Mouse (Mus musculus) embryonic facial prominence, embryonic 11.5 days (tissue): ENCODE data around the gene Ptpn14. TPM values are rescaled to one million over a fixed set of nuclear protein-coding genes. Genes with fewer than 3 reads are reported as not detected.

Experiments
- ATAC-seq: fragments of 200-750 bp; cut with Nextera tagmentation; replicated peaks from 2 replicates; pipeline ENCODE4 v1.8.0; 2017; ENCODE audit warnings: low read depth; ENCODE audit not compliant: insufficient number of reproducible peaks, low FRiP score, low TSS enrichment
- DNase-seq: peaks from one replicate; pipeline ENCODE4 v3.0.0-alpha.2; 2015; ENCODE audit warnings: low spot score
- H3K27ac ChIP-seq: fragments of 300-500 bp; sonication (generic); replicated peaks from 2 replicates; pipeline ENCODE4 v1.5.1; 2014; ENCODE audit warnings: mild to moderate bottlenecking, low read depth, low read length, control low read depth
- H3K27me3 ChIP-seq: fragments of 300-500 bp; sonication (generic); 2 replicates; pipeline ENCODE4 v1.6.1; 2014; ENCODE audit warnings: mild to moderate bottlenecking, low read length, moderate library complexity, mixed read lengths; ENCODE audit not compliant: control insufficient read depth, insufficient read depth
- H3K36me3 ChIP-seq: fragments of 300-500 bp; sonication (generic); replicated peaks from 2 replicates; pipeline ENCODE4 v1.6.1; 2014; ENCODE audit warnings: low read depth, mild to moderate bottlenecking, low read length, moderate library complexity, mixed read lengths; ENCODE audit not compliant: control insufficient read depth, insufficient read depth
- H3K4me1 ChIP-seq: fragments of 300-500 bp; sonication (generic); 2 replicates; pipeline ENCODE4 v1.6.1; 2014; ENCODE audit warnings: low read length, mixed read lengths; ENCODE audit not compliant: control insufficient read depth, insufficient read depth
- H3K4me2 ChIP-seq: fragments of 300-500 bp; sonication (generic); 2 replicates; pipeline ENCODE4 v1.6.1; 2014; ENCODE audit warnings: low read depth, mild to moderate bottlenecking, control low read depth, low read length, moderate library complexity
- H3K4me3 ChIP-seq: fragments of 300-500 bp; sonication (generic); 2 replicates; pipeline ENCODE4 v1.5.1; 2014; ENCODE audit warnings: low read depth, low read length, control low read depth
- H3K9ac ChIP-seq: fragments of 300-500 bp; sonication (generic); replicated peaks from 2 replicates; pipeline ENCODE4 v1.6.1; 2014; ENCODE audit warnings: mild to moderate bottlenecking, control low read depth, low read length
- H3K9me3 ChIP-seq: fragments of 300-500 bp; sonication (generic); replicated peaks from 2 replicates; pipeline ENCODE4 v1.6.1; 2016; ENCODE audit warnings: mild to moderate bottlenecking, low read length, inconsistent platforms, mixed read lengths; ENCODE audit not compliant: control insufficient read depth
- WGBS: fragments of 180-500 bp; shearing (Covaris S2); extraction: QIAGEN DNeasy Blood & Tissue Kit; methylation state at CpG from one replicate; pipeline ENCODE4 v1.1.7; 2014; 5-methylcytosine and 5-hydroxymethylcytosine counted together
- polyA plus RNA-seq: library from polyadenylated mRNA; unstranded; fragments of >200 nt; fragmentation: Nextera tagmentation; extraction: Ambion mirVana; gene quantifications from 2 replicates; pipeline ENCODE4 v1.2.1, GENCODE M21; 2014

Gene Ptpn14
- polyA plus RNA-seq, 1 experiment from 2014 or later = 8.0 TPM

DNA sequence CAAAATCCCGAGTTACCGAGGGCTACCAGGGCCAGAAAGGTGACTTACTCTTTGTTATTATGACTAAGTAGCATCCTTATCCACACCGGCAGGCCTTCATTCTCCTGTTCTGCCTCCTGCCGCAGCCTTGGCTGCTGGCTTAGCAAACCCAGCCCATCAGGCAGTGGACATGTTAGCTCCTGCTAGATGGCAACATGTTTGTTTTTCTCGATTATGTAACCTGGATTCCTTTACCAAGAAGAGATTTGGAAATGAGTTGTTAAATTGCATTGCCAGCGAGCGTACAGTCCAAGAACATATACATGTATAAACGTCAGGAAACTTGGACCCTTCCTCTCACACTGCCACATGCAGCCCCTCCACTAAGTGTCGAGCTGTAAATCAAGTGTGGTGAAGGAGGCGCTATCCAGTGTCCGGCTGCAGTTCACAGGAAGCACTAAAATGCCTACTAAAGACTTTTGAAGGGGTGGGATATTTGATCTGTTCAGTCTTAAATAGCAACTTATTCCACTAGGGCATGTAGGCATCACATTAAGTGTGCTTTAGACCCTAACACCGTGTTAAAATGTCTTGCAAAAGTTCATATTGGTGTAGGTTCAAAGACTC lies 21.9 kb upstream of the Ptpn14 start:
- H3K36me3 ChIP-seq = no peaks in the 10 kb centered on the region
- no peaks in the 10 kb centered on the region for H3K9me3 ChIP-seq
- no peak overlapping the region for H3K4me3 ChIP-seq
- no peak for ATAC-seq
- H3K27me3 ChIP-seq = no peaks in the 10 kb centered on the region
- WGBS = 72% methylated on average over 12 of the region's 12 CpGs
- H3K9ac ChIP-seq = no peak overlapping the region
- DNase-seq = no peak
- H3K4me1 ChIP-seq = no peaks in the 10 kb centered on the region
- no peak overlapping the region for H3K27ac ChIP-seq
- H3K4me2 ChIP-seq = no peak overlapping the region

DNA sequence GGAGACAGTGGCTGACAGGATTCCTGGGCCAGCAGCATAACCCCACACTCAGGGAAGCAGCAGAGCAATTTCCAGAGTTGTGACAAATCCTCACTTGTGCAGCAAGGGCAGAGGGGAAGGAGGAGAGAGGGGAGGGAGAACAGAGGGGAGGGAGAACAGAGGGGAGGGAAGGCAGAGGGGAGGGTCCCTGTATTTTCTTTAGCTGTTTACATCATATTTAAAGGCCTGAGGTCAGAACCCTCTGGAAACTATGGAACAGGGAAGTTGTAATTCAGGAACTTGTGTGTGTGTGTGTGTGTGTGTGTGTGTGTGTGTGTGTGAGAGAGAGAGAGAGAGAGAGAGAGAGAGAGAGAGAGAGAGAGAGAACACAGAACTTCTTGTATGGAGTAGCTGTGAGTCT lies 21.1 kb upstream of the Ptpn14 start:
- no peak overlapping the region for H3K9ac ChIP-seq
- H3K4me3 ChIP-seq = no peak overlapping the region
- no peak overlapping the region for H3K27ac ChIP-seq
- no peaks in the 10 kb centered on the region for H3K27me3 ChIP-seq
- no peaks in the 10 kb centered on the region for H3K4me1 ChIP-seq
- H3K4me2 ChIP-seq = no peak overlapping the region
- ATAC-seq (no peak), DNase-seq (no peak)
- H3K36me3 ChIP-seq = no peaks in the 10 kb centered on the region
- H3K9me3 ChIP-seq = no peaks in the 10 kb centered on the region

DNA sequence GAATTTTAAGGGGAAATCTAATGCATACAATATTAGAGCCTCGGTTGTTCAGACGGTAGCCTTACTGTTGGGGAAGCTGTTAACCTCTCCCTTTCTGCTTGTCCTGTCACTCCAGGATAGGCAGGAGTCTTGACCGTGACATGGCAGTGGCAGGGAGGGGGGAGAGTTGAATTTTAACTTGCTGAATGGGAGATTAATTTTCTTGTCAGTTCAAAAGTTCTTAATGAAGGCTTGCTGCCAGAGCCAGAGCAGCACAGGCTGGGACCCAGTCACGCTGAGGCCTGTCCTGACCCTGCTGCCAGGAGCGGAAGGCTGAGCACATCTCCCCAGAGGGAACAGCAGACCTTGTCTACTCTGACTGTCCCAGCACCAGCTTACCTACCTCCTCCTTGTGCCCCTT lies 20.6 kb upstream of the Ptpn14 start:
- WGBS = 18% methylated on average over 5 of the region's 5 CpGs
- Histone ChIP-seq H3K9ac (no peak overlapping the region), H3K27me3 (no peaks in the 10 kb centered on the region), H3K4me2 (no peak overlapping the region), H3K36me3 (no peaks in the 10 kb centered on the region), H3K9me3 (no peaks in the 10 kb centered on the region), H3K4me3 (no peak overlapping the region), H3K4me1 (no peaks in the 10 kb centered on the region), H3K27ac (no peak overlapping the region)
- ATAC-seq = 0 out of 2 replicates have a peak, but pooled peaks have one; percentile 59
- no peak for DNase-seq

DNA sequence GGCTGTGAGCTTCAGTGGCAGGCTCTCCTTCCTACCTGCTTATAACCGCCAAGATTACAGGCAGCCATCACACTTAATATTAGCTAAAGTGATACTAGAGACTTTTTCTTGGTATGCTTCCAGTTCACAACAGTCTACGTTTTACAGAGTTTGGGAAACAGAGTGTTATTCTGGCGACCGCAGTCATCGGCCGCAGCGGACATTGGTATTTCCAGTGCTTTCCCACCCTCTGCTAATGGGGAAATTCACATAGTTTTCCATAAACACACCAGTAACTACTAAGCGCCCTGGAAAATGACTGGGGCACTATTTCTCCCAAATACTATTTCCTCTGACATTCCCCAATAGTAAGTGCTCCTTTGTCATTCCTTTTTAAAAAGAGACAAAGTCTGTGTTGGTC lies 19.1 kb upstream of the Ptpn14 start:
- 79% methylated on average over 8 of the region's 8 CpGs for WGBS
- Histone ChIP-seq H3K9me3 (no peaks in the 10 kb centered on the region), H3K36me3 (no peaks in the 10 kb centered on the region), H3K4me3 (no peak overlapping the region), H3K4me2 (no peak overlapping the region), H3K4me1 (no peaks in the 10 kb centered on the region), H3K9ac (no peak overlapping the region), H3K27me3 (no peaks in the 10 kb centered on the region), H3K27ac (no peak overlapping the region)
- DNase-seq = no peak
- no peak for ATAC-seq

DNA sequence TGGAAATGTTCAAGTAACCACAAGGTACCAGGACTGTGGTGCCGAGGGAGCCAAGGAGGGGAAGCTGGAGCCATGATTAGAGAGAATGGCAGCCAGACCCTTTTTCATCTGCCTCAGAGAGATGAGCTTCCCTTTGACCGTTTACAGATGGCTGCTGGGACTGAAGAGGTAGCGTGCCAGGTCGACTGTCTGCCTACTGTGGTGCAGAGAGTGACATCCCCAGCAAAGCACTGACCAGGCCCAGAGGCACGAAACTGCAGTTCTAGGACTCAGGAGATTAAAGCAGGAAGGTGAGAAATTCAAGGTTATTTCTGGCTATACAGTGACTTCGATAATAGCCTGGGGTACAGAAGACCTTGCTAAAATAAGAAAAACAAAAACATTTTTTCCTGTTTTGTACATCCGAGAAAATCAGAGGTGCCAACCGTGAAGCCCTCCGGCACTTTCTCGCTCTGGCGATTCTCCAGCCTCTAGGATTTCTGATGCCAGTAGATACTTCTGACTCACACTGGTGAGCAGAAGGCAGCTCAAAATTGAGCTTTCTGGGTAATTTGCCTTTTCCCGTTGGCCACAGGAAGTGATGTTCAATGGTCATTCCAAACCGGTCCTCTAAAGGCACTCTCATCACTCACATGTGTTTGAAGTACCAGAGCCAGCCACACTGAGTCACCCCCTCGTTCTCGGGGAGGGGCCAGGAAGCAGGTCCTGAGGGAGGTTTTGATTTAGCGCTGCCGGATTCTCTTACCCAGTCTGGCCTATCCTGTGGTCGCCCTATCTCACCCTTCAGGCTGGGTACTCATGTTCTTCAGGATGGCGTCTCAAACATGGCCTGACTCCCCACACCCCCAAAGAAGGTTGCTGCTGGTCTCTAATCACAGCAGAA lies 11.9 kb upstream of the Ptpn14 start:
- 47% methylated on average over 19 of the region's 19 CpGs for WGBS
- Histone ChIP-seq H3K36me3 (no peaks in the 10 kb centered on the region), H3K4me2 (no peak overlapping the region), H3K4me1 (no peaks in the 10 kb centered on the region), H3K4me3 (no peak overlapping the region), H3K9me3 (no peaks in the 10 kb centered on the region), H3K9ac (no peak overlapping the region), H3K27me3 (no peaks in the 10 kb centered on the region), H3K27ac (no peak overlapping the region)
- ATAC-seq = no peak
- DNase-seq = no peak

DNA sequence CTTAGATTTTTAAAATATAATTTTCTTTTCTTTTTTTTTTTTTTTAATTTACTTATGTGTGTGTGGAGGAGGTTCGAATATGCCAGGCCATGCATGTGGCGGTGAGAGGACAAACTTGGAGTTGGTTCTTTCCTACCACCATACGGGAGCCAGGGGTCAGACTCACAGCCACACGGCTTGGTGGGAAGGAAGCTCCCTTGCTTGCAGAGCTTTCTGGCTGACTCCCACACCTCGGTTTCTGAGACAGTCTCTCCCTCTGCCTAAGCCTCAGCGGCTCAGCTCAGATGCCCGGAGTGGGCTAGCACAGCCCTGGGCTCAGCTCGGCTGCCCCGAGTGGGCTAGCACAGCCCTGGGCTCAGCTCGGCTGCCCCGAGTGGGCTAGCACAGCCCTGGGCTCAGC lies 10.5 kb upstream of the Ptpn14 start:
- DNase-seq = no peak
- no peak for ATAC-seq
- Histone ChIP-seq H3K4me3 (no peak overlapping the region), H3K4me1 (no peaks in the 10 kb centered on the region), H3K27me3 (no peaks in the 10 kb centered on the region), H3K4me2 (no peak overlapping the region), H3K27ac (no peak overlapping the region), H3K9me3 (no peaks in the 10 kb centered on the region), H3K9ac (no peak overlapping the region), H3K36me3 (no peaks in the 10 kb centered on the region)
- 86% methylated on average over 11 of the region's 11 CpGs for WGBS

DNA sequence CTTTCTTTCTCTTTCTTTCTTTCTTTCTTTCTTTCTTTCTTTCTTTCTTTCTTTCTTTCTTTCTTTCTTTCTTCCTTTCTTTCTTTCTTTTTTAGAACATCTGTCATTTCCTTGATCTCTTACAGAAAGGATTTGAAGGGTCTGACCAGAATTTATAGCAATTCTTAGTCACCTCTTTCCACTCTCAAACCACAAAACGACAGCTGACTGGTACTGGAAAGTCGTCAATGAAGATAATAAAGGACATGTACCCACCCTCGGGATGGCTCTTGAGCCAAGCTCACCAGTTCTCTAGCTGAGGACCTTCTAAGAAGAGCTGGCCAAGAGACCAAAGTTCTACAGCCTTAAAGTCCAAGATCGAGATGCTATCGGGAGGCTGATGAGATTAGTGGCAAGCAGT lies 9.5 kb upstream of the Ptpn14 start:
- no peaks in the 10 kb centered on the region for H3K9me3 ChIP-seq
- H3K4me1 ChIP-seq = no peaks in the 10 kb centered on the region
- DNase-seq (no peak), ATAC-seq (no peak)
- no peak overlapping the region for H3K9ac ChIP-seq
- H3K36me3 ChIP-seq = no peaks in the 10 kb centered on the region
- no peak overlapping the region for H3K4me2 ChIP-seq
- 84% methylated on average over 5 of the region's 5 CpGs for WGBS
- no peak overlapping the region for H3K4me3 ChIP-seq
- H3K27ac ChIP-seq = no peak overlapping the region
- H3K27me3 ChIP-seq = no peaks in the 10 kb centered on the region

DNA sequence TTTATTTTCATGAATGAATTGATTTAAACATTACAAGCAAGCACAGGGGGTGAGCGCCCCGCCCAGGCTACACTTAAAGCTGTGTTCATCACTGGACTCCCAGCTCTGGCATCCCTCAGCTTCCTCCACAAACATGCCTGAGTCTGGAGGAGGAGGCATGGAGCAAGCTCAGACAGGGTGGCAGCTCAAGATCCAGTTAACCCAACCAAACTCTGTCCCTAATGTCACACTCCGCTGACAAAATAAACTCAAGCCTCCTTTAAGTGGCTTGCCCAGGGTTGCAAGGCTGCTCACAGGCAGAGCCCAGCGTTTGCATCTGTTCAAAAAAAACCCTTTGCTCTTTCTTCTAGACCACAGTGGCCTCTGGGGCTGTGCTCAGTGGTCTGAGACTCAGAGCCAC lies 1.9 kb upstream of the Ptpn14 start:
- DNase-seq (no peak), ATAC-seq (no peak)
- 60% methylated on average over 4 of the region's 4 CpGs for WGBS

More for the DNA sequence above, 1.9 kb upstream of the Ptpn14 start:
- Histone ChIP-seq H3K9ac (no peak overlapping the region), H3K27me3 (no peaks in the 10 kb centered on the region), H3K9me3 (no peaks in the 10 kb centered on the region), H3K4me2 (no peak overlapping the region), H3K36me3 (no peaks in the 10 kb centered on the region), H3K4me3 (no peak overlapping the region), H3K27ac (no peak overlapping the region), H3K4me1 (no peaks in the 10 kb centered on the region; the same call in 1 of the 2 replicates)
